ENCODE assay signal across 23 mouse cellular contexts in the genomic region with DNA sequence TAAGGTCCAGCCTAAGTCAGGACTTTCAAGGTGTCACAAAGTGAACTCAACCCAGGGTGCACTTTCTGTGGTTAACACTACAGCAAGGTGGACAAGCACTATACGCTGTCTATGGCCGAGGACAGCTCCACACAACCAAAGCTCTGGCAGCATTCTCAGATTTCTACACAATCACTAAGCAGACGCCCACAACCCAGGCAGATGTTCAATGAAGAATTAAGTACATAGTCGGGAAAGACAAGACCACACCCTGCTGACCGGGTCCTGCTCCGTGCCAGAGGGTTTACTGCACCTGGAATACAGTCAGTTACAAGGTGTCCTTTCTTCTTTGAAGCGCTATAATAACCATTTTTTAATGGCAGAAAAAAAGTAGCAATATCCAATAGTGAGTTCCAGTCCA. TPM values are rescaled to one million over a fixed set of nuclear protein-coding genes. Genes with fewer than 3 reads are reported as not detected.
A peak's percentile ranks its signal among the peaks of the same experiment; 100 is the strongest.
DNase-seq lines count a peak whose midpoint lies in the region; ATAC-seq and TF ChIP-seq lines count a peak whose summit lies in the region.
"Had no signal": no experiment of that assay in that cellular context is flagged by ENCODE, and none has a peak within 500 bp of the region (broad histone marks: within the 10 kb centered on the region; RNA-seq: fewer than 3 reads in every experiment).

No protein-coding gene starts in this region.

- WGBS in intestine, embryonic 16.5 days = 72% methylated on average over 7 of the region's 7 CpGs
- WGBS in intestine, embryonic 15.5 days = 67% methylated on average over 7 of the region's 7 CpGs
- 42% methylated on average over 7 of the region's 7 CpGs for WGBS in intestine, postnatal 0 days
- 87% methylated on average over 7 of the region's 7 CpGs for WGBS in neural tube, embryonic 15.5 days

- no peak overlapping the region for H3K9ac ChIP-seq in intestine, embryonic 16.5 days (ENCODE audit: low read depth, low read length)
- H3K9ac ChIP-seq in intestine, embryonic 15.5 days = no peak overlapping the region
- H3K9ac ChIP-seq in intestine, postnatal 0 days (ENCODE audit: low read depth, low read length) = no peak overlapping the region
- no peak overlapping the region for H3K9ac ChIP-seq in neural tube, embryonic 15.5 days (replicated peaks)
- H3K9ac ChIP-seq: forebrain, postnatal 0 days; heart, embryonic 12.5 days; hindbrain, embryonic 14.5 days had no signal

- DNase-seq in testis, postnatal 14 days (ENCODE audit: low spot score) = no peak
- DNase-seq: adrenal gland, adult 2 months; adrenal gland, postnatal 14 days; cerebellum, adult 11 months; cerebellum, adult 2 months; cerebellum, adult 9-11 months; cerebellum, postnatal 36 days; forebrain, postnatal 0 days; gastrocnemius, postnatal 36 days; heart, adult 18-20 months; heart, postnatal 14 days; heart, postnatal 4 days had no signal

- TF ChIP-seq POLR2A in testis, adult 2 months (IDR thresholded peaks at IDR 0.05; ENCODE audit: control insufficient read depth, low read depth, low read length) = no peak; the same call in 1 of the 2 replicates

- peaks cover 20% of the 10 kb centered on the region for H3K4me1 ChIP-seq in intestine, embryonic 16.5 days (ENCODE audit: control insufficient read depth, insufficient read depth, low read length)
- peaks cover 14% of the 10 kb centered on the region for H3K4me1 ChIP-seq in intestine, embryonic 15.5 days (replicated peaks)
- peaks cover 2% of the 10 kb centered on the region for H3K4me1 ChIP-seq in testis, adult 2 months (ENCODE audit: control insufficient read depth, insufficient read depth, low read length)
- peaks cover 2% of the 10 kb centered on the region; the same call in 1 of the 2 replicates for H3K4me1 ChIP-seq in intestine, postnatal 0 days (replicated peaks; ENCODE audit: control insufficient read depth, insufficient read depth, low read length)
- peaks cover 8% of the 10 kb centered on the region; the same call in 1 of the 2 replicates for H3K4me1 ChIP-seq in neural tube, embryonic 15.5 days

- ATAC-seq in intestine, embryonic 16.5 days = 0 out of 2 replicates have a peak, but pooled peaks have one; percentile 34
- ATAC-seq in intestine, embryonic 15.5 days = no peak
- ATAC-seq in intestine, postnatal 0 days = no peak
- no peak for ATAC-seq in neural tube, embryonic 15.5 days (ENCODE audit: low FRiP score)
- ATAC-seq: CD4-positive, CD25-positive, alpha-beta regulatory T cell, adult 4 months; forebrain, embryonic 14.5 days; forebrain, postnatal 0 days; hindbrain, postnatal 0 days; inflammation-experienced regulatory T-cells, adult 6 months had no signal

- H3K9me3 ChIP-seq in intestine, embryonic 16.5 days (ENCODE audit: control insufficient read depth, low read length) = no peaks in the 10 kb centered on the region
- no peaks in the 10 kb centered on the region for H3K9me3 ChIP-seq in intestine, embryonic 15.5 days
- no peaks in the 10 kb centered on the region for H3K9me3 ChIP-seq in intestine, postnatal 0 days (ENCODE audit: control insufficient read depth)
- H3K9me3 ChIP-seq in neural tube, embryonic 15.5 days (replicated peaks) = no peaks in the 10 kb centered on the region
- H3K9me3 ChIP-seq: heart, embryonic 12.5 days had no signal

- H3K27me3 ChIP-seq in intestine, embryonic 16.5 days (replicated peaks; ENCODE audit: control insufficient read depth, insufficient read depth, low read length) = no peaks in the 10 kb centered on the region
- H3K27me3 ChIP-seq in intestine, embryonic 15.5 days (replicated peaks) = no peaks in the 10 kb centered on the region
- no peaks in the 10 kb centered on the region for H3K27me3 ChIP-seq in testis, adult 2 months (ENCODE audit: control insufficient read depth, insufficient read depth, low read length)
- no peaks in the 10 kb centered on the region for H3K27me3 ChIP-seq in intestine, postnatal 0 days (replicated peaks; ENCODE audit: control insufficient read depth, insufficient read depth, low read length)
- H3K27me3 ChIP-seq in neural tube, embryonic 15.5 days (replicated peaks) = no peaks in the 10 kb centered on the region
- H3K27me3 ChIP-seq: heart, embryonic 12.5 days had no signal

- H3K4me3 ChIP-seq in intestine, embryonic 16.5 days (ENCODE audit: low read length) = no peak overlapping the region
- no peak overlapping the region for H3K4me3 ChIP-seq in intestine, embryonic 15.5 days (replicated peaks)
- peak overlapping the region; percentile 64 for H3K4me3 ChIP-seq in testis, adult 2 months (ENCODE audit: control insufficient read depth, low read depth, low read length)
- H3K4me3 ChIP-seq in intestine, postnatal 0 days (ENCODE audit: low read depth, low read length) = no peak overlapping the region
- H3K4me3 ChIP-seq in neural tube, embryonic 15.5 days (replicated peaks) = no peak overlapping the region
- H3K4me3 ChIP-seq: heart, embryonic 12.5 days had no signal

- peaks cover 24% of the 10 kb centered on the region for H3K36me3 ChIP-seq in intestine, embryonic 16.5 days (ENCODE audit: control insufficient read depth, insufficient read depth, low read length)
- H3K36me3 ChIP-seq in intestine, embryonic 15.5 days = peaks cover 28% of the 10 kb centered on the region
- H3K36me3 ChIP-seq in testis, adult 2 months (ENCODE audit: control insufficient read depth, insufficient read depth, low read length) = peaks cover 2% of the 10 kb centered on the region; the same call in 1 of the 2 replicates
- H3K36me3 ChIP-seq in intestine, postnatal 0 days (ENCODE audit: control insufficient read depth, insufficient read depth) = peaks cover 29% of the 10 kb centered on the region
- H3K36me3 ChIP-seq in neural tube, embryonic 15.5 days = peaks cover 19% of the 10 kb centered on the region

- no peak for TF ChIP-seq CTCF in testis, adult 2 months (IDR thresholded peaks at IDR 0.05; ENCODE audit: control insufficient read depth, insufficient read depth, insufficient replicate concordance, low read depth, low read length)
- no peak for TF ChIP-seq CTCF in intestine, postnatal 0 days (IDR thresholded peaks at IDR 0.05; ENCODE audit: low read depth)

- peak overlapping the region; percentile 2; the same call in 1 of the 2 replicates for H3K27ac ChIP-seq in intestine, embryonic 16.5 days (ENCODE audit: low read length)
- no peak overlapping the region for H3K27ac ChIP-seq in intestine, embryonic 15.5 days
- peak overlapping the region; percentile 74; the same call in 1 of the 2 replicates for H3K27ac ChIP-seq in testis, adult 2 months (ENCODE audit: control insufficient read depth, insufficient read depth, low read depth, low read length)
- H3K27ac ChIP-seq in intestine, postnatal 0 days (ENCODE audit: low read depth, low read length) = peak overlapping the region; percentile 28; the same call in 1 of the 2 replicates
- H3K27ac ChIP-seq in neural tube, embryonic 15.5 days (replicated peaks) = no peak overlapping the region
- H3K27ac ChIP-seq: hindbrain, embryonic 14.5 days; hindbrain, postnatal 0 days had no signal

- H3K4me2 ChIP-seq in intestine, embryonic 16.5 days (ENCODE audit: low read depth, low read length) = no peak overlapping the region
- H3K4me2 ChIP-seq in intestine, embryonic 15.5 days (replicated peaks) = no peak overlapping the region
- H3K4me2 ChIP-seq in intestine, postnatal 0 days (replicated peaks; ENCODE audit: low read depth) = no peak overlapping the region; the same call in 1 of the 2 replicates
- H3K4me2 ChIP-seq in neural tube, embryonic 15.5 days = no peak overlapping the region
- H3K4me2 ChIP-seq: heart, embryonic 12.5 days; hindbrain, embryonic 14.5 days had no signal

RNA-seq across cellular contexts. Expression of gene Zfp217, which starts 25.7 kb away (rescaled TPM):
- 2.4 and 2.9 TPM in 2 replicates for polyA plus RNA-seq in intestine, embryonic 16.5 days (2015; fragmentation: Nextera tagmentation; extraction: Ambion mirVana)
- 3.3 and 3.7 TPM in 2 replicates for polyA plus RNA-seq in intestine, embryonic 15.5 days (2015; fragmentation: Nextera tagmentation; extraction: Ambion mirVana)
- polyA plus RNA-seq in testis, adult 2 months (2012; rRNA removed) = 74.6 and 80.0 TPM in 2 replicates
- 2.2 TPM in 2 replicates for polyA plus RNA-seq in intestine, postnatal 0 days (2015; fragmentation: Nextera tagmentation; extraction: Ambion mirVana)
- 0.82 and 2.4 TPM in 2 replicates for polyA plus RNA-seq in neural tube, embryonic 15.5 days (2015; fragmentation: Nextera tagmentation; extraction: Ambion mirVana)

Comparison
In these comparisons a context has a peak if more than half of its experiments do, and no peak if none do; other contexts are left out.
1. H3K27ac ChIP-seq: peak in intestine, embryonic 16.5 days (single experiment), testis, adult 2 months (single experiment) and intestine, postnatal 0 days (single experiment); none in intestine, embryonic 15.5 days (single experiment) and neural tube, embryonic 15.5 days (single experiment).
2. RNA of gene Zfp217, which starts 25.7 kb away (polyA plus RNA-seq): 74.6 to 80.0 TPM in testis, adult 2 months; 3.3 to 3.7 TPM in intestine, embryonic 15.5 days, 2.4 to 2.9 TPM in intestine, embryonic 16.5 days, 2.2 TPM in intestine, postnatal 0 days and 0.82 to 2.4 TPM in neural tube, embryonic 15.5 days; every median in the first group is over 10 times any median in the second.